Mouse (Mus musculus): ENCODE data around the gene Fam104a.

GRCm38 (mm10) chr11:113614476-113614875 is 69.5 kb downstream of the Fam104a start:
- TF ChIP-seq POLR2A (IDR thresholded peaks at IDR 0.05; ENCODE audit: borderline replicate concordance, extremely low read depth, low read depth, low read length) (no peak), CTCF (IDR thresholded peaks at IDR 0.05; ENCODE audit: insufficient read depth, low read length) (no peak)
